Mouse (Mus musculus): Measurements from ENCODE around the gene Cdh12.
"Not testable (repeated sequence)": the region's sequence is repeated elsewhere in the genome, so short reads cannot be mapped to it uniquely, and the experiment has no call there.

Cdh12 gene

GRCm38 (mm10) chr15:21109889-21110500 is 660.9 kb downstream of the Cdh12 start:
- DNase-seq = no peak

- DNase-seq = peak in 1 of 2 experiments; percentile 5
Observed at GRCm38 (mm10) chr15:21110874-21111603, 662.0 kb downstream of the Cdh12 start.

GRCm38 (mm10) chr15:21114775-21115174 is 665.7 kb downstream of the Cdh12 start:
- not testable (repeated sequence) for DNase-seq

DNA sequence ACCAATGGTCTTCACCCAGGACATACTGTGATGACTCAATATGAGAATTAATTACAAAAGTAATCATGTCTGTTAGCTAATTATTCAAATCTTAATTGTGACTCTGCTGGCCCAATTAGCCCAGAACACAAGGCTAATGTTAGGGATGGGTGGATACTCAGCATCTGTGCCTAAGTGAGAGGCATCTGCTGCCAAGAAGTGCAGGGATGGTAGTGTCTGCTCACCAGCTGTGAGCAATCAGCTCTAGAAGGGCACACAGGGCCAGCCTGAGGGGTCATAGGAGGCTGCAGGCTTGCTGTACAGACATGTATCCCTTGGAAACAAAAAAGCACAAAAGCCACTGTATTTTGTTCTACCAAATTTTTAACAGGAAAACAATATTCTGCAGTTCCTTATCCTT is 681.6 kb downstream of the Cdh12 start:
- DNase-seq = no peak

DNA sequence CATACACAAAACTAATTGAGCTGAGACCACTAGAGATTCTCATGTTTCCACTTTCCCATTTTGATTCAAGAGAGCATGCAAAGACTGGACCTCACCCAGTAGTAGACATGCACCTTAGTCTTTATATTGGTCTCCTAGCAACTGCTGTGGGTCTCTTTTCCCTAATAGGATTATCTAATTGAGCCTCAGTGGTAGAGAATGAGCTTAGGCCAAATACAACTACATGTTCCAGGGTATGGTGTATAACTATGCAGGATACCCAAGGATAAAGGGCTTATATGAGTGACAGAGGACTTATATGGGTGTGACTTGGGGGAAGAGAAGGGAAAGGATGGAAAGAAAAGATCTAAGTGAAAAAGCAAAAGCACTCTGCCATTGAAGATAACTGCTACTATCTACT is 683.9 kb downstream of the Cdh12 start:
- DNase-seq = no peak

- DNase-seq = no peak
Observed at GRCm38 (mm10) chr15:21146896-21147295, 697.8 kb downstream of the Cdh12 start.

DNA sequence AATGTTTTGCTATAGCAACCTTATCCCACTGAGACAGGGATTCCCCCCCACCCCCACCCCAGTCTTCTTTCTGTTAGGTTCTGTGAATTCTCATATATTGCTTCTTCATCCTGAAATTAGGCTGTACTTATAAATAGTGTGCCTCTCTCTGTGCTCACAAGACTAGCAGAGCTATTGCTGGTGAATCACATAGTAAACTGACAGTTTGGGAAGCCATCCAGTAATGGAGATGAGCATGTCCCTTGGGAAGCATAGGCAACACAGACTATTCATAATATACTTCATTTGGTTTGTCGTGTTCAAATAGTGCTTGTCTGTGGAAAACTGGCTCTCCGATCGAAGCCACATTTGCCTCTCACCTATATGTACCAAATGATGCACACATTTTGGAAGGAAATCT is 704.5 kb downstream of the Cdh12 start:
- no peak for DNase-seq

- DNase-seq = no peak
Observed at GRCm38 (mm10) chr15:21179727-21180126, 730.7 kb downstream of the Cdh12 start.

GRCm38 (mm10) chr15:21180191-21180590 is 731.1 kb downstream of the Cdh12 start:
- DNase-seq = no peak

GRCm38 (mm10) chr15:21185799-21186198 is 736.7 kb downstream of the Cdh12 start:
- DNase-seq = no peak

DNA sequence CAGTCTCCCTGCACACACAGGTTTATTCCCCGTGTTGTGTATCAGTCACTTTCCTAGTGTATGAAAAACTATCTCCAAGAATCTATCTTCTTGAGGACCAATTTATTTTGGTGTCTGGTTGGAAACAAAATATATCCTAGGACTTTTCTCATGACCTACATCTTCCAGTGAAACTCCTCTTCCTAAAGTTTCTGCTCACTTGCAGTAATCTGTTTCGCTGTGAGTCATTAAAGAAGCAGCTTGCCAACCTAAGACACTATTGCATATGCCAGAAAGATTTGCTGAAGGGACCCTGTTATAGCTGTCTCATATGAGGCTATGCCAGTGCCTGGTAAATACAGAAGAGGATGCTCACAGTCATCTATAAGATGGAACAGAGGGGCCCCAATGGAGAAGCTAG is 761.0 kb downstream of the Cdh12 start:
- DNase-seq = not testable (repeated sequence)

DNA sequence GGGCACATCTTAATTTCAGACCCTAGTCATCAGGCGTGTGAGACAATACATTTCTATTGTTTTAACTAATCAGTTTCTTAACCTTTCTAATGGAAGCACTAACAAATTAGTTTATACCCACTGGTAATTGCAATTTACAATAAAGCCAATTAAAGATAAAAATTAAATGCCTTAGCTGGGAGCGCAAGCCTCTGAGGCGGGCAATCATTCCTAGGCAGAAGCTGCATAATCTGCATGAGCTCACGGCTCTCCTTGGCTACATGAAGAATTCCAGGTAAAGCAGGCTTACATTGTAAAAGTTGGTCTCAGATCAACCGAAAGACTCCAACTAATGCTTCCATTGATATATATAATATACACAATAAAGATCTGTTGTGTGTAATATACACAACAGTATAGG is 773.9 kb downstream of the Cdh12 start:
- DNase-seq = no peak

DNA sequence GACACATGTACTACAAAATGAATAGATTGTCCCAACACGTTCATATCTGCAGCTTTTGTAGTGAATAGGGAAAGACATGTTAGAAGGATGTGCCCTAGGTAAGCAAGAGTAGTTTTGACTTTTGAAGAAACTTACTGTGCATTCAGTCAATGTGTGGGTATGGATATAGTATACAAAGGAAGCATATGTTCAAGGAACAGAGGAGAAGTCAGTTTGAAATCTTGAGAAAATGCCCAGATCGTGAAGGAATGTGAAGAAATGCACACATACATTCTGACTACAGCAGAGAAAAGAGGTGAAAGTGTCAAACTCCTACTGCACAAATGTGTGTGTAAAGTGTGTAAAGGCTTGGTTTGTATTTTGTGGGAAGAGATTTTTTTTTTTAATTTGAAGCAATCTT is 812.3 kb downstream of the Cdh12 start:
- no peak for DNase-seq

DNA sequence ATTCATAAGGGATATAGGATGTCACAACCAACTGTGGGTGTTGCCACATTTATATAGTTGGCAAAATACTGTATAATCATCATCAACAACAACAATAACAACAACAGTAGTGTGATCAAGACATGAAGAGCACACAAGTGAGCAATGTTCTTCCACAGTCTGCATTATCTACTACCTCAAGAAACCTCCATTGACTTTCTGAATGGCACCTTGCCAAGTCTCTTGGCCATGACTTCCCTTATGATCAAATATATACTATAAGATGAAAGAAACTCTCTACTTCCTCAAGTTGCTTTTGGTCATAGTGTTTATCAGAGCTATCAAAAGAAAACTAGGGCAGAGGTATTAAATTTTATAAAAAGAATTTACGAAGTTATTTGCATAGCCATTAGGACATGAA is 820.8 kb downstream of the Cdh12 start:
- DNase-seq = no peak

DNA sequence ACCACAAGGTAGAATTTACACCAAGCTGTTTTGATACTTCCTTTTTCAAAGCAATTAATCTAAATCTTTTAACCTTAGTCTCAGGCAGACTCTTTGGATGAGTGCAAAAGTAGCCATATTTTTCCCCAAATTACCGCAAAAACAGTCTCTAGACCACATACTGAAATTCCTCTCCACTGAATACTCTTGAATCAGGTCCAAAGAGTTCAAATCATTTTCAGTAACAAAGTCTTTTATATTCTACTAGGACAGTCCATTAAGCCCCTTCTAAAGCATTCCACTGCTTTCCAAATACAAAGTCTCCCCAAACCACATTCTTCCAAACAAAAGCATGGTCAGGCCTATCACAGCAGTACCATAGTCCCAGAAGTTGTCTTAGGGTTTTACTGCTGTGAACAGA is 848.0 kb downstream of the Cdh12 start:
- DNase-seq = no peak

DNA sequence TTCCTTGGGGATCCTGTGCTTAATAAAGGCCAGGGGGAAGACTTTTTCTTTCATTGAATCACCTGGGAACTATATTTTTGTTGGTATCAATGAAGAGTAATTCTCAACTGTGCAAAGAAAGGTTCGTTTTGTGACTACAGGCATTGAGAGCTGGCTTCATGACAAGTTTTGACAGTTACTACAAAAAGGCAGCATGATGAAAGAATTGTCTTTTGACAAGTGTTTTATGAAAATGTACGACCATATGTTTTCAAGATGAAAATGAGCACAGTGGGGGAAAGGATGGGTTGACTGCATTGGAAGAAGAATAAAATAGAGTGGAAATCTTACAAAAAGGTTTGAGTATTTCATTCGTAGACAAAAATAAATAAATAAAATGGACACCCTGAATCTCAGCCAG is 866.4 kb downstream of the Cdh12 start:
- no peak for DNase-seq

DNA sequence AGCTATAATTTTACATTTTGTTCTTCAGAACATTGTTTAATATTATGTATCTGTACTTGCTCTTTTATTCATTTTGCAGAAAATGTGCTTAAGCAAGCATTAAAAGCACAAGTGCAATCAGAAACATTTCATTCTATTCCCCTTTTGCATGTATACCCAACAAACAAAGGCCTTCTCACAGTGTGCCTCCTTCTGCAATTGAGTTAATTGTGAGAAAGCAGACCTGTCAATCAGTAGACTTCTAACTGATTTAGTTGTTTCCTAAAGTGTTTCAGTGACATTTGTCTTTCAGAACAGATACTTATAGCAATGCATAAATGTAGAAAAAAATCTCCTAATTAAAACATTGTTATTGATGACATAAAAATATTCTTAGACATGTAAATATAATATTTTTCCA is 894.8 kb downstream of the Cdh12 start:
- DNase-seq = no peak

GRCm38 (mm10) chr15:21344323-21344722 is 895.3 kb downstream of the Cdh12 start:
- no peak for DNase-seq

DNA sequence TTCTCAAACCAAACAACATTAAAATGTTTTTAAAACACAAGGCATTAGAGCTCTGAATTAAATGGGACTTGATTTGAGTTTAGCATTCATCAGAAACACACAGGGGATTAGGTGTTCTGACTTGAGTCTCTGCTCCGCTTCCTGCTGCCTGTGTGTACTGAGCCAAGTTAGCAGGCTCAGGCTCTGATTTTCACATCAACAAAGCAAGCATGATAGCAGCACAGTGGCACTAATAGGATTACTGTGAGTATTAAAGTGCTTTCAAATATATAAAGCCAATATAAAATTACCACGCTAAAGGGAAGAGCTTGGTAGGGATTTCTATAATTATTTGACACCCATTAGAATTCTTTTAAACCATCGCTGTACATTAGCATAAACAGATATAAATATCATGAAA is 895.7 kb downstream of the Cdh12 start:
- no peak for DNase-seq

DNA sequence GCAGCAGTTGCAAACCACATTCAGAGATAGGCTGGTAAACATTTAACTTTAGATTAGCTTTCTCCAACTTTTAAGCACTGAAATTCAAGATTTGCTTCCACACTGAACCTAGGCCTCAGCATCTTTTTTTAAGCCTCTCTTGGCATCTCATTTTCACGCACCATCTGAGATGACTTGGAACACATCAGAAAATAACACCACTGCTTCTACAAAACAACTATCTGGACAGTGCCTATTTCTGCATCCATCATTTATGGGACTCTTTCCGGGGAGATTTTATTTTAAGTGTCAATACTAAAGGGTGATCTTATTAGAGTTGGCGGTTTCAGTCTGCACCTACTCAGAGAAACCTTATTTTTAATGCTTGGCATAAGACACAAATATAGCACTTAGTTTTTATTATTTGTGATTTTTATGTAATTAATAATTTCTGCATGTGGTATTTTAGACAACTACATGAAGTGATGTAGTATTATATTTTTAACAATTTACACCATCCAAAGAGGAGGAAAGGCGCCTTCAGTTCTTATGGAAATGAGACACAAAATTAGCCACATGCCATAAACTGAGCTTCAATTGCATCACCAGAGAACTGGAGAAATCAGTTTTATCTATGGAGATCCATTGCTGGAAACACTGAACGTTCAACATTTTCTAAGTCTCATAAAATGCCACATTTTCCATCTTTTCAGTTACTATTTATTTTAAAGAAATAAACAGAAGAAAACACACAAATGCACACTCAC is 906.5 kb downstream of the Cdh12 start:
- no peak for DNase-seq

DNA sequence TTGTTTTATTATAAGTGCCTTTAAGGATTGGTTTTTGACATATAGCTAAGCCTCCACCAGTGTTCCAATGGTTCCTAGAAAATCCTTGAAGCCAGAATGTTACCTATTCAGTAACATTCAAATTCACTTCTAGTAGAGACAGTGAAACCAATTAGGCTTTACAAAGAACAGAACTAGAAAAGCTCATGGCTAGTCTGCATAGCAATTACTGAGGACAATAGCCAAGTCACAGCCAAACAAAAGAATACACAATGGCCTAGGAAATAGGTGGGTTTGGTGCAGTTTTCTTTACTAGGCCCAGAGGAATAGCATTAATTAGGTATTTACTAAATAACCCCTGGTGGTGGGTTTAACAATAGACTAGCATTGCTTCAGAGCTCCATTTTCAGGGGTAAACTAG is 917.3 kb downstream of the Cdh12 start:
- DNase-seq = no peak

DNA sequence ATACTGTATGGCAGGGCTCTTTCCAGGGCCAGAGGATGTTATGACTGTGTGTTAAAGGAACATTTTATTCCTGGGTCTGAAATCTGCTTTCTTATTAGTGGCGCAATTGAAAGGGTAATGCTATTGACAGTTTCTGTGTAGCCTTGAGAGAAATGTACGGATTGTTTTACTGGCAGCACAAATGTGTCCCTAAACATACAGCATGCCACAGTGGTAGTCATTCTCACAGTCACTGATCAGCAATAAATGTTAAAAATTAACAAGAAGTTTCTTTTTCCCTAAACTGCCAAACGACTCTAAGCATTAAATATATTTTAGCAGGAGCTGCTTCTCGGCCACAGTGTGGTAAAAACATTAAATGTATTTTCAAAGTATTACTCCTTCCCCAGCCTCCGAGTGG is 926.4 kb downstream of the Cdh12 start:
- no peak for DNase-seq

GRCm38 (mm10) chr15:21375871-21376270 is 926.8 kb downstream of the Cdh12 start:
- DNase-seq = no peak

- DNase-seq = peak; percentile 6 to 12
Observed at GRCm38 (mm10) chr15:21391442-21391841, 942.4 kb downstream of the Cdh12 start.

Data from cerebellum, postnatal 36 days (tissue).